Comparison of ENCODE assay signal across 8 mouse cellular contexts in the genomic region with DNA sequence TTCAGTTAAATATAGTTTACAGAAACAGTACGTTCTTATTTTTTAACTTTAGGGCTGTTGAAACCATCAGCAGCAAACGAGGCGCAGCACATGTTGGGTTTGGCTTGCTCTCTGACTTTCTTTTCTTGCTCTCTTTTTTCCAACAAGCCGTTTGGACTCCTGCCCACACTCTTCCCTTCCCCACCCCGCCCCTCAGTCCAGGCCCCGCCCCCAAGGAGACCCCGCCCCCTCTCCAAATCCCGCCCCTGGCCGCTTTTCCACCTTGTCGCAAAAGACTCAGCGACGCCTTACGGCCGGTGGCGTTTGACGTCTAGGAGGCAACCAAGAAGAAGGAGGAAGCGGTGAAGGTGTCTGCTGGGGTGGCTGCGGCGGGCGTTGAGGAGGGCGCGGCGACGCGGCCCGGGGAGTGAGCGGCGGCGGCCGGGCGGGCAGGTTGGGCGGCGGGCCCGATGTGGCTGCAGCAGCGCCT. TPM values are rescaled to one million over a fixed set of nuclear protein-coding genes. Genes with fewer than 3 reads are reported as not detected.
A peak's percentile ranks its signal among the peaks of the same experiment; 100 is the strongest.
DNase-seq lines count a peak whose midpoint lies in the region; ATAC-seq and TF ChIP-seq lines count a peak whose summit lies in the region.

A gene (plus strand): TSS at position 320 of the 469 bp plus-strand sequence.

- peak within 1 kb of the TSS; percentile 54 for H3K4me3 ChIP-seq in cortical plate, adult 2 months (ENCODE audit: insufficient read depth, low read length)

- peak within 1 kb of the TSS; percentile 66 for H3K27ac ChIP-seq in cortical plate, adult 2 months (ENCODE audit: insufficient read depth, low read length)

- peak; percentile 61 to 74 for DNase-seq in gastrocnemius, adult 8-10 months (ENCODE audit: low spot score in 2 of 2)
- peak; percentile 69 for DNase-seq in hindlimb bud, embryonic 11.5 days (ENCODE audit: extremely low spot score, low read depth, low spot score)
- DNase-seq in left cerebral cortex, adult 8-10 months (ENCODE audit: low spot score in 2 of 2): peak; percentile 61 to 75
- DNase-seq in right cerebral cortex, postnatal 14 days: peak; percentile 90
- peak; percentile 70 to 84 for DNase-seq in urinary bladder, postnatal 36 days (ENCODE audit: low spot score in 2 of 2)

- peak; percentile 80 for TF ChIP-seq POLR2A in cortical plate, adult 2 months (IDR thresholded peaks at IDR 0.05; ENCODE audit: extremely low read depth, insufficient read depth, low read length)

- peaks cover 15% of the 10 kb centered on the region for H3K4me1 ChIP-seq in cortical plate, adult 2 months (ENCODE audit: control insufficient read depth, insufficient read depth, low read length)

- ATAC-seq in activated CD4-positive, CD25-positive, alpha-beta regulatory T cell, adult 4 months: peak; percentile 75
- peak; percentile 79 for ATAC-seq in megakaryocyte progenitor cell, adult 5-6 weeks (replicated peaks; ENCODE audit: poor library complexity)

- TF ChIP-seq CTCF in cortical plate, adult 2 months (IDR thresholded peaks at IDR 0.05; ENCODE audit: extremely low read depth, insufficient read depth, low read length): no peak

RNA-seq across cellular contexts. Expression of the gene that starts here (rescaled TPM):
- 10 to 100 TPM in 1 of 2 experiments, 1 to 10 TPM in 1; 8.9 to 11.4 TPM for polyA plus RNA-seq in activated CD4-positive, CD25-positive, alpha-beta regulatory T cell, adult 4 months (2017; shearing (Covaris generic))
- 33.2 TPM in 2 replicates for polyA plus RNA-seq in cortical plate, adult 2 months (2012; rRNA removed)
- 10 to 100 TPM; 19.8 to 21.4 (median 20.5) TPM for total RNA-seq in gastrocnemius, adult 8-10 months (2022)
- total RNA-seq in left cerebral cortex, adult 8-10 months (2022): 10 to 100 TPM; 26.2 to 28.7 (median 27.5) TPM
- total RNA-seq in megakaryocyte progenitor cell, adult 5-6 weeks (2015): 32.9 and 34.2 TPM in 2 replicates
- 30.4 and 38.6 TPM in 2 replicates for total RNA-seq in megakaryocyte progenitor cell, adult 5-6 weeks (2017)

Comparison
In these comparisons a context has a peak if more than half of its experiments do, and no peak if none do; other contexts are left out.
1. Peak in every context shown above with its lines: DNase-seq, ATAC-seq, H3K4me3 ChIP-seq and H3K27ac ChIP-seq.